Mouse (Mus musculus) Patski (cell line): ENCODE data around the gene Aph1b. TPM values are rescaled to one million over a fixed set of nuclear protein-coding genes. Genes with fewer than 3 reads are reported as not detected.
"Not testable (repeated sequence)": the region's sequence is repeated elsewhere in the genome, so short reads cannot be mapped to it uniquely, and the experiment has no call there.

Experiments
- ATAC-seq: fragments of 100-300 bp; one replicate; pipeline ENCODE4 v1.8.0; 2021
- CTCF ChIA-PET: fragments of 350-600 bp; sonication (Branson Sonifier 250); formaldehyde crosslinking; loops from one replicate; lab custom pipeline; 2022; ENCODE audit warnings: inconsistent platforms; lab: Charles Lee
- POLR2A ChIA-PET: fragments of 350-600 bp; sonication (Branson Sonifier 250); formaldehyde crosslinking; loops from one replicate; lab custom pipeline; 2022; ENCODE audit warnings: antibody characterized with exemption, inconsistent platforms; lab: Charles Lee
- DNase-seq: peaks from one replicate; pipeline ENCODE4 v3.0.0-alpha.2; 2011; ENCODE audit warnings: low read depth, low spot score
- H3K27me3 ChIP-seq: fragments of 371-371 bp; one replicate; pipeline ENCODE4 v1.5.1; 2021
- CTCF ChIP-seq: fragments of 100-300 bp; IDR thresholded peaks from one replicate; pipeline ENCODE4 v1.5.1; 2021
- in situ Hi-C: fragments of 300-500 bp; cut with MboI; formaldehyde crosslinking; loops from 3 replicates; pipeline ENCODE4 v1.11.1; 2018; ENCODE audit warnings: low pct_unique_long_range_greater_than_20kb, mixed read lengths
- polyA plus RNA-seq: library from polyadenylated mRNA; unstranded; gene quantifications from one replicate; pipeline ENCODE4 v1.2.3, GENCODE M21; 2021

Aph1b gene
- polyA plus RNA-seq, 1 experiment from 2014 or later, result 10.3 TPM

DNA sequence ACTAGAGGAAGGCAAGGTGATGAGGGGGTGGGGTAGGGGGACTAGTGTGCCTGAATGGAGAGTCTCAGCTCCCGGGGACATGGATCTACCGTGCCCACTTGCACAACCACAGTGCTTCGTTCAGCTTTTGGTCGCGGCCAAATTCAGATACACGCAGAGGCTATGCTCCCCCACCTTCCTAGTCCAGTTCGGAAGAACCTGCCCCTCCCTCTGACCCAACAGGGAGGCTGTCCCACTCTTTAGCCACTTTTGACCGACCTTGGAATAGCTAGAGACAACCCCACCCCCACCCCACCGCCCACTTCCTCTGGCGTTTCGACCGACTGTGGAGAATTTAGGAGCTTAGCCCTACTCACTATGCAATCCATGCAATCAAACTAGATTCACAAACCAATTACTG is 6.7 kb upstream of the Aph1b start:
- DNase-seq (no peak), ATAC-seq (no peak)
- no peak for TF ChIP-seq CTCF
- in situ Hi-C loops, result no loop called here
- ChIA-PET POLR2A (no interaction called here), CTCF (no interaction called here)
- H3K27me3 ChIP-seq, result no peaks in the 10 kb centered on the region

DNA sequence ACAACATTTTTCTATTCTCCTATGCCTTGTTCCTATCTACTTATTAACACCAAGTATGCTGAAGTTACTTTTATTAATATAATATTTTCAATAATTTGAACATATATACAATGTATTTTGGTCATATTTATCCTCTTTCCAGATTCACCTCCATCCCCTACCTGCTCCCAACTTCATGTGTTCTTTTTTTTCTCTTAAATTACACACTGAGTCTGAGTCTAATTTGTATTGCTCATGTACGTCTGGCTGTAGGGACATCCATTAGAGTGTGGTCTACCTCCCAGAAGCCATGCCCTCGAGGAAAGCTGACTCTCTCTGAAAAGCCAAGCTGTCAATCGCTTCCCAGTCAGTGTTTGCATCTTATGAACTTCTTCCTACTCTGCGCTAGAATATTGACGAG is 1.4 kb upstream of the Aph1b start, which contains the start of gene Gm10647:
Gm10647 (plus strand) TSS at position 301 of the 400 bp plus-strand sequence.
- no peak for TF ChIP-seq CTCF
- in situ Hi-C loops, result loop anchor here (5.0 to 25.0 kb wide), 2 partner anchors 36 to 659 kb away; partner anchors contain the start of genes Aph1c, Ciao2a and Snx1
- CTCF ChIA-PET, result interaction anchor here (2.1 kb wide), 1 partner anchor 10 kb away, joined by 5 read pairs; no protein-coding TSS in a partner anchor
- DNase-seq (no peak), ATAC-seq (no peak)
- POLR2A ChIA-PET, result no interaction called here
- H3K27me3 ChIP-seq, result no peaks in the 10 kb centered on the region

DNA sequence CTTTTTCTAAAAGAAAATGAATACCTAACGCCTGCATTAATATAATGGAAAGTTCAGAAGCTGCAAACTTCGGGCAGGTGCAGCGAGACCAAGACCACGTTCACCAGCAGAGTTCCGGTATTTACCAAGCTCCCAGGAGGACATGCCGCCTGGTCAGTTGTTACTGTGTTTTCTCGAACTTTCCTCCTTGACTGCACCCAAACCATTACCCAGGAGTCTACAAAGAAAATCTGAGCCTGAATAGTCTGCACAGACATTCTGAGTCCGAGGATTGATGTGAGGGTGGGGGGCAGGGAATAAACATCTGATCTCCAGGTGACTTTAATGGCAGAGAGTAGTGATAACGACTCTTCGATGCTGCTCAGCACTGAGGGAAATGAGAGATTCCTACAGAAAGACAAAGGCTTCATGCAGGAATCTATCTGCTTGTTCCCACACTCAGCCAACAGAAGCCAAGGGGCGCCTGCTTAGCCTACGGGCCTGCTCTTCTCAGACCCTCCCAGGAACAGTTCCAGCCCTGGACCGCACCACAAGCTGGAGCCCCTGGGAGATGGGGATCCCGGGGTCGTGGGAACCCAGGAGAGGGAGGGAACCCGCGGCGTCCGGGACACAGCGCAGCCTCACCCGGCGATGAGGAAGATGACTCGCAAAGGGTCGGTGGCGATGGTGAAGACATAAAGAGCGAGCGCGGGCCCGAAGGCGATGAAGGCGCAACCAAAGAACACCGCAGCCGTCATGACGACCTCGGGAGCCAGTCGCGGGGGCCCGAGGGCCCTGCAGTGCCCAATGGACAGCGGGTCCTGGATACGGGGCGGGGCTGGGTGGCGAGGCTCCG is 444 bp downstream of the Aph1b start:
- TF ChIP-seq CTCF, result no peak
- no peak for DNase-seq
- POLR2A ChIA-PET, result no interaction called here
- ATAC-seq, result no peak
- in situ Hi-C loops, result loop anchor here (5.0 to 25.0 kb wide), 2 partner anchors 37 to 658 kb away; partner anchors contain the start of genes Aph1c, Ciao2a and Snx1
- CTCF ChIA-PET, result interaction anchor here (2.1 to 3.2 kb wide), 2 partner anchors 12 to 149 kb away, joined by 5 to 11 read pairs; no protein-coding TSS in a partner anchor
- no peaks in the 10 kb centered on the region for H3K27me3 ChIP-seq

DNA sequence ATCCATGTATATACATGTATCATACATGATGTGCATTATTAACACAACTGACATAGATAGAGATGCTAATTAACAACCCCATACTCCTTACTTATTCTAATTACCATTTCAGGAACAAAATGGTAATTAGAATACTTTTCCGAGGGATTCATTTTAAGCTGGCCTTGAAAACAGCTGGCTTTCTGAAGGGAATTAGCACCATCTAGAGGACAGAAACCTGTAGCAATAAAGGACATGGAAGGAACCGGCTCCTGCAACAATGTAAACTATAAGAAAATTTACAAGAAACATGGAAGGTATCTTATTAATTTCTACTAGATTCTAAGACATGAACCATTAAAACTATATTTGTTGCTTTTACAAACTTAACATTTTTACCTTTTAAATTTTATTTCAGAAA is 7.5 kb downstream of the Aph1b start:
- ChIA-PET POLR2A (no interaction called here), CTCF (interaction anchor here (1.1 to 2.6 kb wide), 2 partner anchors 140 to 156 kb away, joined by 4 to 24 read pairs; no protein-coding TSS in a partner anchor)
- in situ Hi-C loops, result loop anchor here (5.0 to 25.0 kb wide), 4 partner anchors 86 to 651 kb away; partner anchors contain the start of genes Ciao2a and Snx1
- no peak for DNase-seq
- TF ChIP-seq CTCF, result peak; percentile 66
- H3K27me3 ChIP-seq, result no peaks in the 10 kb centered on the region
- ATAC-seq, result no peak

DNA sequence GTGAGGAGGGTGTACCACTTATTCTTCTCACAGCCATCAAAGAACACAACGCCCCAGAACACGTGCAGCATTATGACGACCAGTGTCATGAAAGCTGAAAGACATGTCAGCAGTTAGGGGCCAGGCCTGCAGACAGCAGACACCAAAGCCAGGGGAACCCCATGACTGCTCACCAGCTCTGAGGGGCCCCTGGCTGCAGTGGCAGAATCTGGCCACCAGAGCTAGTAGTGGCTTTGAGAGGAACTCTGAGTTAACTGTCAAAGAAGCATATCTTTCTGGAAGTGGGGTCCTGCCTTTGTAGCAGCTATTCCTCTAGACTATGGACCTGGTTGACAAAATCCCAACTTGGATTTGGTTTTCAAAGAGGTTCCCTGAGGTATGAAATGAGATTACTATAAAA is 10.7 kb downstream of the Aph1b start:
- in situ Hi-C loops, result loop anchor here (10.0 to 25.0 kb wide), 2 partner anchors 300 to 647 kb away; partner anchors contain the start of genes Ciao2a and Snx1
- POLR2A ChIA-PET, ATAC-seq, DNase-seq, H3K27me3 ChIP-seq: not testable (repeated sequence)
- CTCF ChIA-PET, result interaction anchor here (1.3 to 1.6 kb wide), 2 partner anchors 34 to 139 kb away, joined by 3 read pairs; no protein-coding TSS in a partner anchor

DNA sequence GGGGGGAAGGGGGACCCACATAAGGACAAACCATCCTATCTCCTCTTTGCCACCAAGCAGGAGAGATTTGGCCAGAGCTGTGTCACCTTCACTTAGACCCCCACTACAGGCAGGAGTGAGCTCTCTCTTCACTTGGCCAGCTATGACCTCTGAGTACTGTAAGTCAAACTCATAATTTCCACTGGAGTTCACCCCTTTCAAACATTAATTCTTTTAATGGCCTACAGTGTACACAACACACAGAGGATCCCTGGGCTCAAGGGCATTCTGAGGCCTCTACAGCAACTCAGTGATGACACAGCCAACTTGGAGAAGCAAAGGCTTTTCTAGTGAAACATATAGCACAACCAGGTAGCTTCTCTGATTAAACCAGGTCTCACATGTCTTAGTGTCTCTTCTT is 24.6 kb downstream of the Aph1b start:
- no peak for TF ChIP-seq CTCF
- DNase-seq, result no peak
- in situ Hi-C loops, result no loop called here
- no peak for ATAC-seq
- CTCF ChIA-PET, result interaction anchor here (1.2 to 1.3 kb wide), 2 partner anchors 10 to 35 kb away, joined by 3 to 5 read pairs; no protein-coding TSS in a partner anchor
- POLR2A ChIA-PET, result interaction anchor here (0.6 to 0.9 kb wide), 2 partner anchors 35 to 119 kb away, joined by 3 read pairs; no protein-coding TSS in a partner anchor
- H3K27me3 ChIP-seq, result no peaks in the 10 kb centered on the region

DNA sequence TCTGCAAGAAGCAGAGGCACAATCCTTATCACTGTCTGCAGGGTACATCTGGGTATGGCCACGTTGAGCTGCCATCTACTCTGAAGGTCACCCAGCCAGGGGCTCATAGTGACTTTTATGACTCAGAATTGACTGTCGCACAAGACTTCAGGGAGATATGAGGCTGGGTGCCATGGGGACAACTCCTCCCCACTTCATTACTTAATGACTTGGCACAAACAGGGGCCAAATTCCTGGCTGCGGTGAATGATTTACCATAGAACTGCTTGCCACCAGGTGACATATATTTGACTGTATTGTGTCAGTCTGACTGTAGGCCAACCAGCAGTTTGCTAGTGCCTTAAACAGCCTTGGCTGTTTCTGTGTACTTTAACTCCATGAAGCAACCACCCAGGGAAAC is 26.0 kb downstream of the Aph1b start:
- H3K27me3 ChIP-seq, result no peaks in the 10 kb centered on the region
- no peak for TF ChIP-seq CTCF
- DNase-seq, result peak; percentile 41
- in situ Hi-C loops, result no loop called here
- ChIA-PET CTCF (interaction anchor here (0.8 to 1.2 kb wide), 3 partner anchors 34 to 138 kb away, joined by 3 to 5 read pairs (median 3); no protein-coding TSS in a partner anchor), POLR2A (no interaction called here)
- no peak for ATAC-seq

DNA sequence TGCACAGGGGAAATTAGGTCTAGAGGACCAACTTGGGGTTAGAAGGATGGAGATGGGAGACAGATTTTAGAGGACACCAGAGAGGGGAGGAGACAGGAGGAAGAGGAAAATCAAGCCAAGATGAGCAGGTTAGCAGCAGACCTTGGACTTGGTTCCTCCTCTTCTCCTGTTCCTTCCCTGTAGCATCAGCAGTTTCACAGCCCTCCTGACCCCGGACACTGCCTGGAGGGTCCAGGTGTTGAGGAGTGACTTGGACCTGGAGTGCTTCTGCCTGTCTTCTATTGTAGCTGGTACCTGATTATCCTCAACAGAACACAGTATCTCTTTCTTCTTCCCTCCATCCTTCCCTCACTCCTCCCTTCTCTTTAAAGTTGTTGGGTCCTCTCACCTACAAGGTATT is 26.6 kb downstream of the Aph1b start:
- CTCF ChIA-PET, result no interaction called here
- in situ Hi-C loops, result no loop called here
- H3K27me3 ChIP-seq, result no peaks in the 10 kb centered on the region
- ATAC-seq, result no peak
- no peak for TF ChIP-seq CTCF
- no peak for DNase-seq
- POLR2A ChIA-PET, result no interaction called here

DNA sequence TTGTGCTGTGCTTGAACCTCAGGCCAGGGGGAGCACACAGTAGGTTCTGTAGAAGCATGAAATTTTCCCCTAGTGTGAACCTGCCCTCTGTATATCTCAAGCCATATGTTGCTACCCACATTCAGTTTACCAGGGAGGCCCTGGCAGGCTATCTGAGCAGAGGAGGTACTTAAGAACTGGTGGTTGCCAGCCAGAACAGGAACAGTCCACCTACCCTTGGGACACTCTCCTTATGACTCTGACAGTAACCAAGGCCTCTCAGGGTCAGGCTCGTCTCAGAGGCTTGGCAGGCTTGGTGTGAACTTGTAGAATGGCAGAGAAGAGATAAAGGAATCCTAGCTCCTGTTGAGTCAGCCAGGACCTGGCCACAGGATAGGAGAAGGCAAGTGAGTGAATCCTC is 34.3 kb downstream of the Aph1b start:
- H3K27me3 ChIP-seq, result no peaks in the 10 kb centered on the region
- ChIA-PET POLR2A (no interaction called here), CTCF (no interaction called here)
- DNase-seq, result no peak
- no peak for ATAC-seq
- no peak for TF ChIP-seq CTCF
- in situ Hi-C loops, result no loop called here

DNA sequence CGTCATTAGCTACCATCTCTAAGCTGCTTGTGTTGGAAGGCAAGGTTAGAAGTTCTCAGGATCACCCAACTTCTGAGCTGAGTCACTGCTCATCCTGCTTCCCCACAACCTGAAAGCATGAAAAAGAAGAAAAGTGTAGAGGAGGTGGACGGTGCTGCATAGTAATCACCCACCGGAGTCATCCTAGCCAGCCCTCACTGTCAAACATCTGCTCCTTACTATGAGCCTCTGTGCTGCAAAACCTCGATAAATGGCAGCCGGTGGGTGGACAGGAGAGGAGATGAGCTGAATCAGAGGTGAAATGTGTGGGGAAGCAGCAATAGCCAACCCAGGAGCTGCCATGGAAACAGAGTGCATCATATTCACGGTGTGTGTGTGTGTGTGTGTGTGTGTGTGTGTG is 42.4 kb downstream of the Aph1b start:
- ATAC-seq (no peak), DNase-seq (no peak)
- CTCF ChIA-PET, result interaction anchor here (1.1 kb wide), 1 partner anchor 14 kb away, joined by 3 read pairs; no protein-coding TSS in a partner anchor
- in situ Hi-C loops, result no loop called here
- POLR2A ChIA-PET, result no interaction called here
- TF ChIP-seq CTCF, result no peak
- H3K27me3 ChIP-seq, result no peaks in the 10 kb centered on the region
